Mouse (Mus musculus) heart, adult 2 months (tissue): ENCODE measurements around the gene Tnfaip8l1. TPM values are rescaled to one million over a fixed set of nuclear protein-coding genes. Genes with fewer than 3 reads are reported as not detected.

Experiments
- DNase-seq, 2 experiments: peaks; one replicate each; pipeline ENCODE4 v3.0.0; 2021
- H3K27ac ChIP-seq: fragments of 200-600 bp; 2 replicates; pipeline ENCODE4 v1.8.1; 2022
- H3K27me3 ChIP-seq: fragments of 200-500 bp; 2 replicates; pipeline ENCODE4 v1.6.1; 2012; ENCODE audit warnings: mild to moderate bottlenecking, low read length, inconsistent platforms, mixed read lengths; ENCODE audit not compliant: control insufficient read depth, insufficient read depth
- H3K36me3 ChIP-seq: fragments of 200-500 bp; 2 replicates; pipeline ENCODE4 v1.6.1; 2012; ENCODE audit warnings: low read length, inconsistent platforms; ENCODE audit not compliant: control insufficient read depth, insufficient read depth
- H3K4me1 ChIP-seq: fragments of 200-500 bp; 2 replicates; pipeline ENCODE4 v1.6.1; 2011; ENCODE audit warnings: low read length; ENCODE audit not compliant: control insufficient read depth, insufficient read depth
- H3K4me3 ChIP-seq: fragments of 200-600 bp; 2 replicates; pipeline ENCODE4 v1.8.1; 2022
- H3K79me2 ChIP-seq: fragments of 200-500 bp; replicated peaks from 2 replicates; pipeline ENCODE4 v1.6.1; 2012; ENCODE audit warnings: mild to moderate bottlenecking, inconsistent platforms, low read length, moderate library complexity, mixed read lengths; ENCODE audit not compliant: control insufficient read depth, insufficient read depth
- H3K9ac ChIP-seq: fragments of 200-500 bp; 2 replicates; pipeline ENCODE4 v1.6.1; 2012; ENCODE audit warnings: low read depth, mild to moderate bottlenecking, control low read depth, inconsistent platforms, low read length, mixed read lengths
- CTCF ChIP-seq: fragments of 200-600 bp; IDR thresholded peaks from 2 replicates; pipeline ENCODE4 v1.8.1; 2022; ENCODE audit warnings: antibody characterized with exemption, mild to moderate bottlenecking, moderate library complexity
- EP300 ChIP-seq: fragments of 200-500 bp; IDR thresholded peaks from 2 replicates; pipeline ENCODE4 v1.6.1; 2011; ENCODE audit warnings: low read depth, low read length, control low read depth; ENCODE audit not compliant: insufficient read depth
- POLR2A ChIP-seq: fragments of 200-500 bp; IDR thresholded peaks from 2 replicates; pipeline ENCODE4 v1.6.1; 2011; ENCODE audit warnings: mild to moderate bottlenecking, low read depth, low read length, control low read depth; ENCODE audit not compliant: insufficient read depth
- WGBS: fragments of 180-500 bp; shearing (Covaris S2); methylation state at CpG from one replicate; pipeline ENCODE4 v1.1.7; 2018; 5-methylcytosine and 5-hydroxymethylcytosine counted together
- intact Hi-C: fragments of 180-260 bp; cut with DNase I; formaldehyde crosslinking; loops from one replicate; pipeline ENCODE4 v1.15.1; 2025
- long read RNA-seq: library from polyadenylated mRNA; stranded (forward); transcript quantifications from one replicate; pipeline ENCODE4 v2.0.0, GENCODE M21; 2021
- polyA plus RNA-seq: library from polyadenylated mRNA; depleted of rRNA; stranded (reverse); fragments of >200 nt; gene quantifications from 2 replicates; pipeline ENCODE4 v1.2.3, GENCODE M21; 2012; rRNA removed
- total RNA-seq, 2 experiments: library from RNA; stranded (reverse); gene quantifications; 2 replicates each; pipeline ENCODE4 v1.2.3; 2021

Gene Tnfaip8l1
- total RNA-seq (1 to 10 TPM; 1.1 to 1.7 TPM), polyA plus RNA-seq (3.6 and 4.5 TPM in 2 replicates)
- long read RNA-seq, partial matches to known transcripts: 0 of 4 reads
- long read RNA-seq, other reads (novel, unspliced or antisense): 1 of 4 reads

DNA sequence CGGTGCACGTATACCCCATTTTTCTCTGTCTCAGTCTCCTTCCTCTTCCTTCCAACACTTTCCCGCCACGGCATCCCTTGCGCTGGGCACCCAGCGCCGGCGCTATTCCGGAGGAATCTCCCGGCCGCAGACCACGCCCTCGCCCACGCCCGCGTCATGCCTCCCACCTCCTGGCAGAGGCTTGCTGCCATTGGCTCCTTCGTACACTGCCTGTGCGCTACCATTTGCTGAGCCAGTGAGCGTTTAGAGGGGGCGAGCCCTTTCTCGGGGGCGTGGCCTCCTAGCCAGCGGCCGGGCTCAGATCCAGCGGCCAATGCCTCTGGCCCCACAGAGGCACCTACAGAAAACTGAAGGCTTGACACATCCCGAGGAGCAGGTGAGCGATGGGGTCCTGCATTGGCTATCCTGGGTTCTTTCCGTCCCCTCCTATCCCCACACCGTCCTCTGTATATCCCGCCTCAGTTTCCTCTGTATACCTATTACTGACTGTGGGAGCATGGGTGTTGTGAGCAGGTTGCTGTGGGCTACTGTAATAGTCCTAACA lies at the start of gene Tnfaip8l1:
Tnfaip8l1 (plus strand) TSS at position 247 of the 544 bp plus-strand sequence.
- intact Hi-C loops: loop anchor here (2.0 kb wide), 1 partner anchor 20 kb away; the partner anchor contains the start of gene Mydgf
- Histone ChIP-seq H3K27me3 (no peaks in the 10 kb centered on the region), H3K4me1 (peaks cover 2% of the 10 kb centered on the region; the same call in 1 of the 2 replicates), H3K27ac (peak within 1 kb of the TSS; percentile 76), H3K36me3 (no peaks in the 10 kb centered on the region), H3K9ac (peak within 1 kb of the TSS; percentile 45), H3K4me3 (peak within 1 kb of the TSS; percentile 52), H3K79me2 (0 out of 2 replicates have a peak, but pooled peaks cover 1% of the 10 kb centered on the region)
- DNase-seq: peak; percentile 96
- TF ChIP-seq CTCF: 0 out of 2 replicates have a peak, but pooled peaks have one; percentile 16
- peak; percentile 52 for TF ChIP-seq POLR2A
- no peak for TF ChIP-seq EP300
- 2% methylated on average over 30 of the region's 30 CpGs for WGBS

DNA sequence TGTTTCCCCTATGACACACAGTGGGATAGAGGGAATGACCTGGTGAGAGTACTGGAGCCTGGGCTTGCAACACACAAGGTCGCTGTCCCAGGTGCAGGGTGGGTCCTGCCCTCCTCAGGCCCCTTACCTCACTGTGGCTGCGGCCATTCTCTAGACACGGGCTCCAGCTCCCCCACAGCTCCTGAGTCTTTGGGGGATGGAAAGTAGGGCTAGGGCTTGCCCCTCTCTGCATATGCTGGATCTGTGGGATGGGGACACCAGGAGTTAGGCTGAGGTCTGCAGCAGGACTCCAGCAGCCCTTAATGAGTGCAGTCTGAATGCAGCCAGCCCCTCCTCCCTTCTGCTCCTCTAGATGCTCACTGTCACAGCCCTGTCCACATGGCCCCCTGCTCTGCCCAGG lies 49.5 kb upstream of the Tnfaip8l1 start:
- H3K27ac ChIP-seq: no peak overlapping the region
- no peak for DNase-seq
- intact Hi-C loops: no loop called here
- peaks cover 6% of the 10 kb centered on the region for H3K4me1 ChIP-seq
- H3K4me3 ChIP-seq: no peak overlapping the region
- no peak for TF ChIP-seq CTCF
- TF ChIP-seq EP300: no peak
- TF ChIP-seq POLR2A: no peak
- 80% methylated on average over 3 of the region's 3 CpGs for WGBS
- no peak overlapping the region for H3K9ac ChIP-seq
- H3K27me3 ChIP-seq: no peaks in the 10 kb centered on the region
- no peaks in the 10 kb centered on the region for H3K36me3 ChIP-seq
- H3K79me2 ChIP-seq: no peaks in the 10 kb centered on the region

DNA sequence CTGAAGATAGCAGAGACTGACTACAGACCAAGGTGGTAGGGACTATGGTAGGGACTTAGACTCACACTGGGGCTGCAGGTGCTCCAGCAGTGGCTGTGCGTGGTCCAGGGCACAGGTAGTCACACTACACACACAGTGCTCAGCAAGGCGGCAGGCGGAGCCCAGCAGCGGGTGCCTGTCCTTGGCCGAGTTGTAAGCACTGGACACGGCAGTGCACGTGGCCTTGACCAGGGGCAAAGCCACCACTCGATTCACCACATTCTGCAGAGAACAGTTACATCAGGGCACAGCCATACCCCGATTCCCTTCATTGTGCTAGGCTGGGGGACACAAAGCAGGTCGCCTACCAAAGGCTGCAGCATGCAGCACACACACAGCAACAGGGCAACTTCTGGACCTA lies 46.1 kb upstream of the Tnfaip8l1 start:
- Histone ChIP-seq H3K9ac (peak overlapping the region; percentile 50), H3K36me3 (no peaks in the 10 kb centered on the region), H3K4me1 (peaks cover 1% of the 10 kb centered on the region; the same call in 1 of the 2 replicates), H3K79me2 (no peaks in the 10 kb centered on the region), H3K27me3 (no peaks in the 10 kb centered on the region), H3K4me3 (peak overlapping the region; percentile 46), H3K27ac (peak overlapping the region; percentile 89)
- intact Hi-C loops: no loop called here
- WGBS: 56% methylated on average over 10 of the region's 10 CpGs
- no peak for DNase-seq
- TF ChIP-seq EP300 (no peak), CTCF (no peak), POLR2A (no peak)

DNA sequence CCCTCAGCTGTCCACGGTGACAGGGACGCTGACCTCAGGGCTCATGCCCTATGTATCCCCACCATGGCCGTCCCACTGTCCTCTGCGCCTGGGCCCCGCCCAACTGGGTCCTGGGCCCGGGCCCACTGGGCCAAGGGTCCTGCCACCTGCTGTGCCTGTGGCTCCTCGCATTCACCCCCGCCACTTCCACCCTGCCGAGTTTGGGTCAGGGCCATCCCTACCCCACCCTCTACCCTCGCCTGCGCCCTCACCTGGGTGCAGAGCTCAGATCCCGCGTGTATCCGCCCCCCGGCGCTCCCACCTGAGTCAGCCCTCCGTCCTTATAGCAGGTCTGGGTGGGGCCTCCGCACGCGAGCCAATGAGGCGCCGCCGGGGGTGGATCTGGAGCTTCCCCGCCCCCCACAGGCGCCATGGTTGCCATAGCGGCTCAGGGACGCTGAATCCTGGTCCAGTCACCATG lies 45.0 kb upstream of the Tnfaip8l1 start, which contains the start of gene Plin5:
Plin5 (minus strand) TSS at position 346 of the 460 bp plus-strand sequence.
- Histone ChIP-seq H3K9ac (peak within 1 kb of the TSS; percentile 50), H3K79me2 (no peaks in the 10 kb centered on the region), H3K36me3 (no peaks in the 10 kb centered on the region), H3K4me3 (peak within 1 kb of the TSS; percentile 46), H3K4me1 (peaks cover 1% of the 10 kb centered on the region), H3K27ac (peak within 1 kb of the TSS; percentile 89), H3K27me3 (no peaks in the 10 kb centered on the region)
- peak; percentile 76 to 85 for DNase-seq
- TF ChIP-seq POLR2A: peak; percentile 83
- no peak for TF ChIP-seq CTCF
- 0 out of 2 replicates have a peak, but pooled peaks have one; percentile 14 for TF ChIP-seq EP300
- intact Hi-C loops: no loop called here
- 2% methylated on average over 27 of the region's 27 CpGs for WGBS

DNA sequence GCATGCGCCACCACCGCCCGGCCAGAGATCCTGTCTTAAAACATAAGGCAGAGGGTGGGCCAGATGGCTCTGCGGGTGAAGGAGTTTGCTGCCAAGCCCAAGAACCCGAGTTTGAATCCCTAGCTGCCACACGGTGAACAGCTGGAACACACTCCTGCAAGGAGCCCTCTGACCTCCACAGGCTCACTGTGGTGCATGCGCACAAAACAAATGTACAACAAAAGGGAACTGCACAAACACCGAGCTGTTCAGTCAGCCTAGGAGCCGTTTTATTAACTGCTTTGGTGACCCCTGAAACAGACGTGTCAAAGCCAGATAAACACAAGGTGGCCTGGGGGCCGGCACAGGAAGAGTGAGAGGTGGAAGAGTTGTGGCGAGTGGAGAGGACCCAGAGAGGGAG lies 42.8 kb upstream of the Tnfaip8l1 start:
- Histone ChIP-seq H3K27ac (peak overlapping the region; percentile 90), H3K4me3 (peak overlapping the region; percentile 50; the same call in 1 of the 2 replicates), H3K79me2 (no peaks in the 10 kb centered on the region), H3K4me1 (peaks cover 1% of the 10 kb centered on the region), H3K27me3 (no peaks in the 10 kb centered on the region), H3K36me3 (no peaks in the 10 kb centered on the region), H3K9ac (peak overlapping the region; percentile 67)
- 33% methylated on average over 12 of the region's 12 CpGs for WGBS
- intact Hi-C loops: no loop called here
- TF ChIP-seq POLR2A: 0 out of 2 replicates have a peak, but pooled peaks have one; percentile 17
- no peak for TF ChIP-seq CTCF
- no peak for DNase-seq
